Mouse (Mus musculus): ENCODE results near the gene Olfr1122. TPM values are rescaled to one million over a fixed set of nuclear protein-coding genes. Genes with fewer than 3 reads are reported as not detected.
"Not testable (repeated sequence)": the region's sequence is repeated elsewhere in the genome, so short reads cannot be mapped to it uniquely, and the experiment has no call there.

Gene Olfr1122
- not detected in 2 replicates for polyA plus RNA-seq (2011; ENCODE audit: insufficient read length, low read depth, missing spikeins)

DNA sequence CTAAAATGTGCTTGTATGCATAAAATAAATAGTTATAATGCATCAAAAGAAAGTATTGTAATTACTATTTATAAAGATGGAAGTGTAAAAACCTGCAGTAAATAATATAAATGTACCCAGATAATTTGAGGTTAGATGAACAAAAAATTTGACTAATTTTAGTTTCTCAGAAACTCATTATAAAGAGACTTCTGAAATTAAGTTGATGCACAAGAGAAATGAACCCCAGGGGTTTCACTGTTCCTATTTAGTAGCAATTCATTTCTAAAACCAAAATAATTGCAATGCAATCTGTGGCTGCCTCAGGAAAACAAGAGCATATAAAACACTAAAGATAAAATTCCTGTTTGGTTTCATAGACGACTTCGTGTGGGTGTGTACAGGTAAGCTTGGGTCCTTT, at the start of gene Olfr1122:
Gene Olfr1122 (plus strand): TSS at position 301 of the 400 bp plus-strand sequence.
- no peak within 1 kb of the TSS for H3K27ac ChIP-seq (ENCODE audit: insufficient read depth, low read length)
- no peaks in the 10 kb centered on the region for H3K4me1 ChIP-seq (ENCODE audit: control insufficient read depth, insufficient read depth, low read length)
- no peak within 1 kb of the TSS for H3K4me3 ChIP-seq (ENCODE audit: insufficient read depth, low read length)
- TF ChIP-seq CTCF (IDR thresholded peaks at IDR 0.05; ENCODE audit: borderline replicate concordance, insufficient read depth, low read length) (no peak), POLR2A (IDR thresholded peaks at IDR 0.05; ENCODE audit: low read depth, low read length) (no peak)

DNA sequence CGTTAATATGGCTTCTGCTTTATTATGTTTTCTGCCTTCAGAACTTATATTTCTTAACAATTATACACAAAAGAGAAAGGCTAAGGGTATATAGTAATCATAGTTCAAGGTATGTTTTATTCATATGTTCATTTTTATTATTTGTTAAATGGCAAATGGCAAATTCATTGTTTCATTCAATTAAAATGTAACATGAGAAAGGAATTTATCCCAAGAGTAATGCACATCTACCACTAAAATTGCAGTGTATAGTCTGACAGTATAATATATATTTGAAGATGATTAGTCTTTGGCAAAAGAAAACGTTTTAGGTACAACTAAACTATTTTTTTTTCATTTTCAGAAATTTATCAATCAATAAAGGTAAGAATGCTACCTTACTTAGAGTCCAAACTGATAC, 31.1 kb upstream of the Olfr1122 start, which contains the start of gene Olfr1120:
Gene Olfr1120 (plus strand): TSS at position 301 of the 400 bp plus-strand sequence.
- H3K27ac ChIP-seq (ENCODE audit: insufficient read depth, low read length), result no peak within 1 kb of the TSS
- no peaks in the 10 kb centered on the region for H3K4me1 ChIP-seq (ENCODE audit: control insufficient read depth, insufficient read depth, low read length)
- no peak within 1 kb of the TSS for H3K4me3 ChIP-seq (ENCODE audit: insufficient read depth, low read length)
- no peak for TF ChIP-seq CTCF (IDR thresholded peaks at IDR 0.05; ENCODE audit: borderline replicate concordance, insufficient read depth, low read length)
- no peak for TF ChIP-seq POLR2A (IDR thresholded peaks at IDR 0.05; ENCODE audit: low read depth, low read length)

GRCm38 (mm10) chr2:87360121-87360520, 25.5 kb upstream of the Olfr1122 start:
- H3K4me3 ChIP-seq (ENCODE audit: insufficient read depth, low read length); H3K4me1 ChIP-seq (ENCODE audit: control insufficient read depth, insufficient read depth, low read length); H3K27ac ChIP-seq (ENCODE audit: insufficient read depth, low read length): not testable (repeated sequence)

GRCm38 (mm10) chr2:87369595-87369994, 16.1 kb upstream of the Olfr1122 start, which contains the start of gene Olfr1121:
Olfr1121 (plus strand) TSS chr2:87369895.
- TF ChIP-seq CTCF (IDR thresholded peaks at IDR 0.05; ENCODE audit: borderline replicate concordance, insufficient read depth, low read length) (no peak), POLR2A (IDR thresholded peaks at IDR 0.05; ENCODE audit: low read depth, low read length) (no peak)
- no peak within 1 kb of the TSS for H3K27ac ChIP-seq (ENCODE audit: insufficient read depth, low read length)
- no peaks in the 10 kb centered on the region for H3K4me1 ChIP-seq (ENCODE audit: control insufficient read depth, insufficient read depth, low read length)
- H3K4me3 ChIP-seq (ENCODE audit: insufficient read depth, low read length), result no peak within 1 kb of the TSS

DNA sequence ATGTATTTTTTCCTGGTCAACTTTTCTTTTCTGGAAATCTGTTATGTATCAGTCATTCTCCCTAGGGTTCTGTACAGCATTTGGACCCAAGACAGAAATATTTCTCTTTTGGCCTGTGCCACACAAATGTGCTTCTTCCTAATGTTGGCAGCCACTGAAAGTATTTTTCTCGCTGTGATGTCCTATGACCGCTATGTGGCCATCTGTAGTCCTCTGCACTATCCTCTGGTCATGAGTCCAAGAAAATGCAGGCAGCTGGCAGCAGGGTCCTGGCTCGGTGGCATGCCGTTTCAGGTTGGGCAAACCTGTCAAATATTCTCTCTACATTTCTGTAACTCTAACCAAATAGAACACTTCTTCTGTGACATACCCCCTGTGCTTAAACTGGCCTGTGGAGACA, 13.9 kb upstream of the Olfr1122 start:
- H3K4me1 ChIP-seq (ENCODE audit: control insufficient read depth, insufficient read depth, low read length), result no peaks in the 10 kb centered on the region
- H3K4me3 ChIP-seq (ENCODE audit: insufficient read depth, low read length), result no peak overlapping the region
- no peak for TF ChIP-seq CTCF (IDR thresholded peaks at IDR 0.05; ENCODE audit: borderline replicate concordance, insufficient read depth, low read length)
- no peak for TF ChIP-seq POLR2A (IDR thresholded peaks at IDR 0.05; ENCODE audit: low read depth, low read length)
- H3K27ac ChIP-seq (ENCODE audit: insufficient read depth, low read length), result no peak overlapping the region

DNA sequence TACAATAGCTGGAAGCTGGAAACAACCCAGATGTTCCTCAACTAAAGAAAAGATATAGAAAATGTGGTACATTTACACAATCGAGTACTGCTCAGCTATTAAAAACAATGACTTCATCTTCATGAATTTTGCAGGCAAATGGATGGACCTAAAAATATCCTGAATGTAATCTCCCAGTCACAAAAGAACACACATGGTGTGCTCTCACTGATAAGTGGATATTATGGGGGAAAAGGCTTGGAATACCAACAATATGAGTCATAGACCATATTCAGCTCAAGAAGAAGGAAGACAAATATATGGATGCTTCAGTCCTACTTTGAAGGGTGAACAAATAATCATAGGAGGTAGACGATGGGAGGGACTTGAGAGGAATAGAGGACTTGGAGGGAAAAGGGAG, 1.7 kb upstream of the Olfr1122 start:
- no peaks in the 10 kb centered on the region for H3K4me1 ChIP-seq (ENCODE audit: control insufficient read depth, insufficient read depth, low read length)

GRCm38 (mm10) chr2:87393605-87394004, 8.0 kb downstream of the Olfr1122 start:
- H3K4me3 ChIP-seq (ENCODE audit: insufficient read depth, low read length); H3K4me1 ChIP-seq (ENCODE audit: control insufficient read depth, insufficient read depth, low read length); H3K27ac ChIP-seq (ENCODE audit: insufficient read depth, low read length): not testable (repeated sequence)

More for the DNA sequence above, 1.7 kb upstream of the Olfr1122 start:
- H3K4me3 ChIP-seq (ENCODE audit: insufficient read depth, low read length), result no peak overlapping the region
- H3K27ac ChIP-seq (ENCODE audit: insufficient read depth, low read length), result no peak overlapping the region
- TF ChIP-seq POLR2A (IDR thresholded peaks at IDR 0.05; ENCODE audit: low read depth, low read length) (no peak), CTCF (IDR thresholded peaks at IDR 0.05; ENCODE audit: borderline replicate concordance, insufficient read depth, low read length) (no peak)

DNA sequence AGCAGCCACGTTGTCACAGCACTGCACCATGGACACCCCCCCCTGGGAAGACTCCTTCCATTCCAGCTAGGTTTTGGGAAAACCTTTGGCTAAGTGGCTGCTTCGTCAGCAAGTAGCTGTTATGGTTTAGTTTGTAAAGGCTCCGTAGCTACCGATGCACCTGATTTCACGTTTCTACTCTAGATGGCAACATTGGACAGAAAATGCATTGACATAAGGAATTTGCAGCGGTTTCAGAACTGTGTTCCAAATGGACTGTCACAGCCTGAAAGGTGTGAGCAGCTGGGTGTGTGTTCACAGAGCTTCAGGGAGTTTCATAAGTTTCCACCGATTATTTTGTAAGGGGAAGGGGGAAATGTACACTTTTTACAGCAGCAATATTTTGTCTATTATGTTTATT, 9.0 kb downstream of the Olfr1122 start:
- not testable (repeated sequence) for H3K27ac ChIP-seq (ENCODE audit: insufficient read depth, low read length); H3K4me1 ChIP-seq (ENCODE audit: control insufficient read depth, insufficient read depth, low read length); H3K4me3 ChIP-seq (ENCODE audit: insufficient read depth, low read length)

- Histone ChIP-seq H3K27ac (ENCODE audit: insufficient read depth, low read length) (no peak within 1 kb of the TSS), H3K4me1 (ENCODE audit: control insufficient read depth, insufficient read depth, low read length) (no peaks in the 10 kb centered on the region), H3K4me3 (ENCODE audit: insufficient read depth, low read length) (no peak within 1 kb of the TSS)
- TF ChIP-seq CTCF (IDR thresholded peaks at IDR 0.05; ENCODE audit: borderline replicate concordance, insufficient read depth, low read length) (no peak), POLR2A (IDR thresholded peaks at IDR 0.05; ENCODE audit: low read depth, low read length) (no peak)
Measured at GRCm38 (mm10) chr2:87416335-87416734, 30.7 kb downstream of the Olfr1122 start, which contains the start of gene Olfr1123. Olfr1123 (plus strand) TSS chr2:87416635.

GRCm38 (mm10) chr2:87429975-87430374, 44.3 kb downstream of the Olfr1122 start, which contains the start of gene Olfr1124:
Olfr1124 (plus strand) TSS chr2:87430275.
- TF ChIP-seq POLR2A (IDR thresholded peaks at IDR 0.05; ENCODE audit: low read depth, low read length) (no peak), CTCF (IDR thresholded peaks at IDR 0.05; ENCODE audit: borderline replicate concordance, insufficient read depth, low read length) (no peak)
- H3K27ac ChIP-seq (ENCODE audit: insufficient read depth, low read length), result no peak within 1 kb of the TSS
- no peak within 1 kb of the TSS for H3K4me3 ChIP-seq (ENCODE audit: insufficient read depth, low read length)
- no peaks in the 10 kb centered on the region for H3K4me1 ChIP-seq (ENCODE audit: control insufficient read depth, insufficient read depth, low read length)

GRCm38 (mm10) chr2:87437731-87438130, 52.1 kb downstream of the Olfr1122 start:
- no peak for TF ChIP-seq POLR2A (IDR thresholded peaks at IDR 0.05; ENCODE audit: low read depth, low read length)
- no peak for TF ChIP-seq CTCF (IDR thresholded peaks at IDR 0.05; ENCODE audit: borderline replicate concordance, insufficient read depth, low read length)
- Histone ChIP-seq H3K4me1 (ENCODE audit: control insufficient read depth, insufficient read depth, low read length) (no peaks in the 10 kb centered on the region), H3K4me3 (ENCODE audit: insufficient read depth, low read length) (no peak overlapping the region), H3K27ac (ENCODE audit: insufficient read depth, low read length) (no peak overlapping the region)

Other genes starting within 250 kb of the Olfr1122 start
- gene Olfr1110, start 245.5 kb upstream of the Olfr1122 start, polyA plus RNA-seq (2011; ENCODE audit: insufficient read length, low read depth, missing spikeins), result not detected in 2 replicates
- gene Olfr1111, start 233.2 kb upstream of the Olfr1122 start, polyA plus RNA-seq (2011; ENCODE audit: insufficient read length, low read depth, missing spikeins), result not detected in 2 replicates
- not detected in 2 replicates for gene Olfr1112, start 198.1 kb upstream of the Olfr1122 start, polyA plus RNA-seq (2011; ENCODE audit: insufficient read length, low read depth, missing spikeins)
- gene Olfr1113, start 176.9 kb upstream of the Olfr1122 start, polyA plus RNA-seq (2011; ENCODE audit: insufficient read length, low read depth, missing spikeins), result not detected in 2 replicates
- not detected in 2 replicates for gene Olfr1115, start 137.8 kb upstream of the Olfr1122 start, polyA plus RNA-seq (2011; ENCODE audit: insufficient read length, low read depth, missing spikeins)
- gene Olfr1116, start 118.3 kb upstream of the Olfr1122 start, polyA plus RNA-seq (2011; ENCODE audit: insufficient read length, low read depth, missing spikeins), result not detected in 2 replicates
- gene Olfr1118, start 78.3 kb upstream of the Olfr1122 start, polyA plus RNA-seq (2011; ENCODE audit: insufficient read length, low read depth, missing spikeins), result not detected in 2 replicates
- not detected in 2 replicates for gene Olfr1120, start 31.0 kb upstream of the Olfr1122 start, polyA plus RNA-seq (2011; ENCODE audit: insufficient read length, low read depth, missing spikeins)
- not detected in 2 replicates for gene Olfr1121, start 16.0 kb upstream of the Olfr1122 start, polyA plus RNA-seq (2011; ENCODE audit: insufficient read length, low read depth, missing spikeins)
- gene Olfr1123, start 30.8 kb downstream of the Olfr1122 start, polyA plus RNA-seq (2011; ENCODE audit: insufficient read length, low read depth, missing spikeins), result 0.11 TPM in 1 of 2 replicates, not detected in the other
- gene Olfr1124, start 44.4 kb downstream of the Olfr1122 start, polyA plus RNA-seq (2011; ENCODE audit: insufficient read length, low read depth, missing spikeins), result not detected in 2 replicates
- not detected in 2 replicates for gene Olfr1126, start 68.1 kb downstream of the Olfr1122 start, polyA plus RNA-seq (2011; ENCODE audit: insufficient read length, low read depth, missing spikeins)
- not detected in 2 replicates for gene Pramel7, start 111.2 kb downstream of the Olfr1122 start, polyA plus RNA-seq (2011; ENCODE audit: insufficient read length, low read depth, missing spikeins)
- not detected in 2 replicates for gene Pramel6, start 120.7 kb downstream of the Olfr1122 start, polyA plus RNA-seq (2011; ENCODE audit: insufficient read length, low read depth, missing spikeins)
- not detected in 2 replicates for gene Olfr153, start 145.9 kb downstream of the Olfr1122 start, polyA plus RNA-seq (2011; ENCODE audit: insufficient read length, low read depth, missing spikeins)
- gene Olfr1128, start 159.7 kb downstream of the Olfr1122 start, polyA plus RNA-seq (2011; ENCODE audit: insufficient read length, low read depth, missing spikeins), result not detected in 2 replicates
- gene Olfr1129, start 188.1 kb downstream of the Olfr1122 start, polyA plus RNA-seq (2011; ENCODE audit: insufficient read length, low read depth, missing spikeins), result not detected in 2 replicates
- gene Olfr1130, start 220.4 kb downstream of the Olfr1122 start, polyA plus RNA-seq (2011; ENCODE audit: insufficient read length, low read depth, missing spikeins), result not detected in 2 replicates
- not detected in 2 replicates for gene Olfr1131, start 241.3 kb downstream of the Olfr1122 start, polyA plus RNA-seq (2011; ENCODE audit: insufficient read length, low read depth, missing spikeins)

All from embryonic fibroblast, embryonic 13.5 days (primary cell).